Mouse (Mus musculus) cortical plate, adult 2 months (tissue): ENCODE data around the gene Arhgef25.

Experiments
- CTCF ChIP-seq: fragments of 200-500 bp; IDR thresholded peaks from 2 replicates; pipeline ENCODE4 v1.5.1; 2011; ENCODE audit warnings: mild to moderate bottlenecking, control low read depth, low read length; ENCODE audit not compliant: insufficient read depth; ENCODE audit errors: extremely low read depth
- POLR2A ChIP-seq: fragments of 200-500 bp; IDR thresholded peaks from 2 replicates; pipeline ENCODE4 v1.6.1; 2011; ENCODE audit warnings: mild to moderate bottlenecking, low read length, control low read depth; ENCODE audit not compliant: insufficient read depth; ENCODE audit errors: extremely low read depth

GRCm38 (mm10) chr10:127204589-127204988, 14.7 kb upstream of the Arhgef25 start:
- TF ChIP-seq CTCF (no peak), POLR2A (no peak)
